Mouse (Mus musculus) spleen, postnatal 14 days (tissue): ENCODE measurements around the gene Fam111a.
"Not testable (repeated sequence)": the region's sequence is repeated elsewhere in the genome, so short reads cannot be mapped to it uniquely, and the experiment has no call there.

Experiments
- DNase-seq, 2 experiments: peaks; one replicate each; pipeline ENCODE4 v3.0.0; 2021 to 2022; ENCODE audit warnings: low spot score in 2 of 2

Gene Fam111a

GRCm38 (mm10) chr19:12545440-12545839 is at the start of gene Fam111a:
Fam111a (plus strand) TSS chr19:12545740.
- not testable (repeated sequence) for DNase-seq

GRCm38 (mm10) chr19:12496241-12496640 is 49.3 kb upstream of the Fam111a start:
- no peak for DNase-seq

- no peak for DNase-seq
These were observed 47.6 kb upstream of the Fam111a start for GRCm38 (mm10) chr19:12497909-12498308.

- DNase-seq = no peak
These were observed 47.2 kb upstream of the Fam111a start for GRCm38 (mm10) chr19:12498321-12498720.

GRCm38 (mm10) chr19:12498941-12499340 is 46.6 kb upstream of the Fam111a start:
- DNase-seq = no peak

- DNase-seq = no peak
These were observed 46.1 kb upstream of the Fam111a start for GRCm38 (mm10) chr19:12499485-12499884.

GRCm38 (mm10) chr19:12500124-12500523 is 45.4 kb upstream of the Fam111a start:
- no peak for DNase-seq

- peak in 1 of 2 experiments; percentile 17 for DNase-seq
These were observed 44.6 kb upstream of the Fam111a start for GRCm38 (mm10) chr19:12500881-12501311.

GRCm38 (mm10) chr19:12501370-12502347 is 43.9 kb upstream of the Fam111a start, which contains the start of gene Dtx4:
Dtx4 (minus strand) TSS chr19:12501454.
- DNase-seq = peak; percentile 77 to 88

GRCm38 (mm10) chr19:12502756-12503155 is 42.8 kb upstream of the Fam111a start:
- DNase-seq = no peak

GRCm38 (mm10) chr19:12514621-12515020 is 30.9 kb upstream of the Fam111a start:
- DNase-seq = no peak

GRCm38 (mm10) chr19:12517671-12518540 is 27.6 kb upstream of the Fam111a start:
- DNase-seq = peak in 1 of 2 experiments; percentile 26

GRCm38 (mm10) chr19:12518541-12518890 is 27.0 kb upstream of the Fam111a start:
- DNase-seq = no peak

GRCm38 (mm10) chr19:12523377-12523776 is 22.2 kb upstream of the Fam111a start:
- DNase-seq = no peak

- no peak for DNase-seq
These were observed 8.4 kb upstream of the Fam111a start for GRCm38 (mm10) chr19:12537168-12537567.

- DNase-seq = no peak
These were observed 5.6 kb upstream of the Fam111a start for GRCm38 (mm10) chr19:12539975-12540374.

GRCm38 (mm10) chr19:12540727-12541126 is 4.8 kb upstream of the Fam111a start:
- DNase-seq = no peak

- DNase-seq = no peak
These were observed 3.9 kb upstream of the Fam111a start for GRCm38 (mm10) chr19:12541644-12542043.

- peak in 1 of 2 experiments; percentile 47 for DNase-seq
These were observed 3.6 kb downstream of the Fam111a start for GRCm38 (mm10) chr19:12549166-12549565.

GRCm38 (mm10) chr19:12550005-12550942 is 4.7 kb downstream of the Fam111a start:
- DNase-seq = no peak

- no peak for DNase-seq
These were observed 10.8 kb downstream of the Fam111a start for GRCm38 (mm10) chr19:12556293-12556692.
